ENCODE assay signal across 23 mouse cellular contexts in the genomic region with DNA sequence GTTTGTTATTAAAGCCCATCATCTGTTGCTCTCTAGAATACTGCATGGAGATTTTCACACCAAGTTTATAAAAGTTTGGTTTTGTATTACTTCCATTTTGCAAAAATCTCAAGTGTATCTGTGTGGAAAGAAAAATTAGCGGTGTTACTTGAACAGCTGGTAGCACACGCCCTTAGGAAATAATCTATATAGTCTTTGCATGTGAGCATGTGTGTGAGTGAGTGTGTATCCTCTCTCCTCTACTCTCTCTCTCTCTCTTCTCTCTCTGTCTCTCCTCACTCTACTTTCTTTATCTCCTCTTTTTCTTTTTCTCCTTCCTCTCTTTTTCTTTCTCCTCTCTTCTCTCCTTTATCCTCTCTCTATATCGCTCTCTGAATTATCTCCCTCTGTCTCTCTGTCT.
"Had no signal": no experiment of that assay in that cellular context is flagged by ENCODE, and none has a peak within 500 bp of the region (broad histone marks: within the 10 kb centered on the region; RNA-seq: fewer than 3 reads in every experiment).

No protein-coding gene starts in this region.

- DNase-seq: gastrocnemius, postnatal 14 days; gastrocnemius, postnatal 36 days; heart, adult 11 months; heart, adult 2 months; heart, postnatal 14 days; heart, postnatal 36 days; kidney, adult 18-20 months; kidney, adult 8-10 months; kidney, postnatal 10 days; kidney, postnatal 25 days; kidney, postnatal 4 days; layer of hippocampus, postnatal 36 days; left cerebral cortex, postnatal 4 days had no signal

- H3K4me1 ChIP-seq: hindbrain, embryonic 13.5 days; hindbrain, embryonic 15.5 days had no signal

- H3K4me3 ChIP-seq: heart, adult 2 months; heart, embryonic 13.5 days; heart, embryonic 15.5 days; hindbrain, embryonic 13.5 days; hindbrain, embryonic 15.5 days; layer of hippocampus, adult 2 months; limb, embryonic 13.5 days; limb, embryonic 15.5 days had no signal

- H3K27me3 ChIP-seq: heart, embryonic 13.5 days; hindbrain, embryonic 13.5 days; hindbrain, embryonic 15.5 days; limb, embryonic 13.5 days; limb, embryonic 15.5 days had no signal

- H3K9ac ChIP-seq: heart, embryonic 13.5 days; heart, embryonic 15.5 days; hindbrain, embryonic 13.5 days; hindbrain, embryonic 15.5 days; limb, embryonic 13.5 days; limb, embryonic 15.5 days had no signal

- H3K4me2 ChIP-seq: heart, embryonic 11.5 days; heart, embryonic 13.5 days; heart, embryonic 15.5 days; hindbrain, embryonic 13.5 days; hindbrain, embryonic 15.5 days; limb, embryonic 13.5 days; limb, embryonic 15.5 days had no signal

- H3K27ac ChIP-seq: heart, adult 2 months; heart, embryonic 13.5 days; heart, embryonic 15.5 days; hindbrain, embryonic 13.5 days; hindbrain, embryonic 15.5 days; hindbrain, postnatal 0 days; layer of hippocampus, adult 2 months; limb, embryonic 13.5 days; limb, embryonic 15.5 days had no signal

- ATAC-seq: hindbrain, postnatal 0 days; intestine, embryonic 16.5 days had no signal

- H3K36me3 ChIP-seq: heart, embryonic 13.5 days; heart, embryonic 15.5 days; hindbrain, embryonic 13.5 days; hindbrain, embryonic 15.5 days; limb, embryonic 13.5 days; limb, embryonic 15.5 days had no signal

- H3K9me3 ChIP-seq: heart, embryonic 13.5 days; heart, embryonic 15.5 days; hindbrain, embryonic 13.5 days; hindbrain, embryonic 15.5 days; limb, embryonic 13.5 days; limb, embryonic 15.5 days had no signal
